Mouse (Mus musculus): Measurements from ENCODE around the gene Ffar4. TPM values are rescaled to one million over a fixed set of nuclear protein-coding genes. Genes with fewer than 3 reads are reported as not detected.

The Ffar4 gene
- polyA plus RNA-seq, 1 experiment = not detected

DNA sequence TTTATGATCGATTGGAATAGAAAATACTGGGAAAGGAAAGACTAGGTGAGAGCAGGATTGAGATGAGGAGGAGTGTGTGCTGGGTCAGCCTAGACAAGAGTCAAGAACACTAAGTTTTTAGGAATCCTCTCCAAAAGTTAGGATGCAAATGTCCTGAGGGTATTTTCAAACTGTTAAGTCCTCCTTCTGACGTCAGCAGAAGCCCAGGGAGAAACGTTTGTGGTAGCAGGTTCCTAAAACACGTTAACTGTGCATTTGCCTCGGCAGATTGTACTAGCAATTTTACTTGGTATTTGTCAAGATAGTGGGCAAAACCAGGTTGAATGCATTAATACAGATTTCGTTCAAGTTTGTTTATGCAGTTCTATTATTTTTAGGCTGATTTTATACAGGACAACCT is 41.1 kb upstream of the Ffar4 start:
- Histone ChIP-seq H3K36me3 (ENCODE audit: control insufficient read depth, insufficient read depth) (peaks cover 17% of the 10 kb centered on the region), H3K27me3 (ENCODE audit: control insufficient read depth, insufficient read depth, insufficient read length) (no peaks in the 10 kb centered on the region), H3K79me2 (ENCODE audit: control insufficient read depth, insufficient read depth) (peaks cover 14% of the 10 kb centered on the region), H3K4me2 (ENCODE audit: low read depth) (peak overlapping the region; percentile 77), H3ac (ENCODE audit: control insufficient read depth, insufficient read length) (no peak overlapping the region), H3K4me3 (peak overlapping the region; percentile 66)
- TF ChIP-seq POLR2A (IDR thresholded peaks at IDR 0.05; ENCODE audit: insufficient read length, low read depth) = no peak
- no peak for TF ChIP-seq MYOD1 (IDR thresholded peaks at IDR 0.05; ENCODE audit: control insufficient read depth in 1 of 3, insufficient read length in 2 of 3, low read depth in 2 of 3)
- TF ChIP-seq REST (IDR thresholded peaks at IDR 0.05; ENCODE audit: insufficient read depth, insufficient read length) = no peak
- TF ChIP-seq E2F4 (IDR thresholded peaks at IDR 0.05; ENCODE audit: insufficient read depth) = no peak
- TF ChIP-seq USF1 (IDR thresholded peaks at IDR 0.05; ENCODE audit: low read depth) = no peak
- no peak for TF ChIP-seq TCF3 (IDR thresholded peaks at IDR 0.05; ENCODE audit: insufficient read length, low read depth)
- no peak for TF ChIP-seq SRF (IDR thresholded peaks at IDR 0.05; ENCODE audit: control insufficient read depth, insufficient read length, low read depth)
- no peak for TF ChIP-seq MAX (IDR thresholded peaks at IDR 0.05; ENCODE audit: low read depth)
- TF ChIP-seq CEBPB (IDR thresholded peaks at IDR 0.05; ENCODE audit: insufficient read depth, poor library complexity, severe bottlenecking) = no peak

DNA sequence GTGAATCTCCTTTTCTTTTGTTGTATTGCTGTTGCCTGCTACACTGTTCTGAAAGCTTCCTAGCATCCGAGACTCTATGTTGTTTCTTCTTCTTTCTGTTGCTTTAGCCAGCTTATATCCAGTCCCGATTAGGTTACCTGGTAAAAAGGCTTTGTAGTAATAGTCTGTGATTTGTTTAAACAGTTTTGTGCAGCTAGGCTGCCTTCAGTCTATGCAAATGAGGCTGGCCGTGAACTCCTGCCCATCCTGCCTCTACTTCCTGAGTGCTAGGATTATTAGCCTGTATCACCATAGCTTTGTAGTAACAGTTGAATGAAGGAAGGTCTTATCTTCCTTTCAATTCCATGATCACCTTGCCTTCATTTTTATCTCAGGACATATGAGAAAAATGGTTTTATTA is 40.6 kb upstream of the Ffar4 start:
- TF ChIP-seq REST (IDR thresholded peaks at IDR 0.05; ENCODE audit: insufficient read depth, insufficient read length) (no peak), SRF (IDR thresholded peaks at IDR 0.05; ENCODE audit: control insufficient read depth, insufficient read length, low read depth) (no peak), USF1 (IDR thresholded peaks at IDR 0.05; ENCODE audit: low read depth) (no peak), TCF3 (IDR thresholded peaks at IDR 0.05; ENCODE audit: insufficient read length, low read depth) (no peak), POLR2A (IDR thresholded peaks at IDR 0.05; ENCODE audit: insufficient read length, low read depth) (no peak), MAX (IDR thresholded peaks at IDR 0.05; ENCODE audit: low read depth) (no peak), E2F4 (IDR thresholded peaks at IDR 0.05; ENCODE audit: insufficient read depth) (no peak), CEBPB (IDR thresholded peaks at IDR 0.05; ENCODE audit: insufficient read depth, poor library complexity, severe bottlenecking) (no peak), MYOG (IDR thresholded peaks at IDR 0.05; ENCODE audit: control insufficient read depth in 1 of 3, insufficient read depth in 1 of 3, insufficient read length in 2 of 3, low read depth in 2 of 3) (no peak), MYOD1 (IDR thresholded peaks at IDR 0.05; ENCODE audit: control insufficient read depth in 1 of 3, insufficient read length in 2 of 3, low read depth in 2 of 3) (no peak), POLR2AphosphoS2 (IDR thresholded peaks at IDR 0.05; ENCODE audit: insufficient read length, low read depth) (no peak)
- H3K36me3 ChIP-seq (ENCODE audit: control insufficient read depth, insufficient read depth) = peaks cover 17% of the 10 kb centered on the region
- H3K4me2 ChIP-seq (ENCODE audit: low read depth) = peak overlapping the region; percentile 77
- no peaks in the 10 kb centered on the region for H3K27me3 ChIP-seq (ENCODE audit: control insufficient read depth, insufficient read depth, insufficient read length)
- H3K79me2 ChIP-seq (ENCODE audit: control insufficient read depth, insufficient read depth) = peaks cover 14% of the 10 kb centered on the region
- peak overlapping the region; percentile 66 for H3K4me3 ChIP-seq
- H3ac ChIP-seq (ENCODE audit: control insufficient read depth, insufficient read length) = no peak overlapping the region

DNA sequence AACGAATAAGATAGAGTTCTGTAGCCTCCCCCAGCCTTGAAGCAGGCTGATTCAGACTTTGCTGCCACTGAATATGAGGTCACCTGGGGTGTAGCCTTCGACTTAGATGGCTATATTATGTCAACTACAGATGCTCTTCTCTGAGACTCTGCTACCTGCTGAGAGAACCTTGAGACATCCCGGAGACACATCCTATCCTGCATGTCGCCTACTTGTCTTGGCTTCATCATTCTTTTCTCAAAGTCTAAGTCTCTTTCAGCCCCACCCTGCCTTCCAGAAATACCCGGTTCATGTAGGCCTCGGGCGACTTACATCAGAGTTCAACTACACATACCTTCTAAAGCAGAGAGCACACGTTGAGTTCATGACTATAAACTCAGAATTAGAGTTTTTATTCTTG is 39.9 kb upstream of the Ffar4 start:
- Histone ChIP-seq H3K4me2 (ENCODE audit: low read depth) (peak overlapping the region; percentile 77), H3K36me3 (ENCODE audit: control insufficient read depth, insufficient read depth) (peaks cover 18% of the 10 kb centered on the region), H3K27me3 (ENCODE audit: control insufficient read depth, insufficient read depth, insufficient read length) (no peaks in the 10 kb centered on the region)

DNA sequence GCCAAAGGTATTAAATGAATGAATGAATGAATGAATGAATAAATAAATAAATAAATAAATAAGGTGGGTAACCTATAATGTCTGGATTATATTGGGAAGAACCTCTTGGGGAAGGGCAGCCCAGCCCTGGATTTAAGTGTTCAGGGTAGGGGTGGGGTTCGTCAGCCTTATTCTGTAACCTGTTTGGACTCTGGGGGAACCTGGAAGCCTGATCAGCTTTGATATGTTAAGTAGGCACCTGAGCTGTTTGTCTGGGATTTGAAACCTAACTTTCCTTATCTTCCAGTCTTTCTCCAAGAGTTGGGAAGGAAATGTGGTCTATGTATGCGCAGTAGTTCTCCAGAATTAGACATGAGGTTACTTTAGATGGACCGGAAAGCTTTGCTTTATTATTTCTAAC is 33.7 kb upstream of the Ffar4 start:
- no peak for TF ChIP-seq E2F4 (IDR thresholded peaks at IDR 0.05; ENCODE audit: insufficient read depth)
- Histone ChIP-seq H3K27me3 (ENCODE audit: control insufficient read depth, insufficient read depth, insufficient read length) (no peaks in the 10 kb centered on the region), H3ac (ENCODE audit: control insufficient read depth, insufficient read length) (no peak overlapping the region), H3K4me2 (ENCODE audit: low read depth) (no peak overlapping the region), H3K4me3 (no peak overlapping the region), H3K79me2 (ENCODE audit: control insufficient read depth, insufficient read depth) (no peaks in the 10 kb centered on the region), H3K36me3 (ENCODE audit: control insufficient read depth, insufficient read depth) (peaks cover 30% of the 10 kb centered on the region)

More for the DNA sequence above, 39.9 kb upstream of the Ffar4 start:
- TF ChIP-seq USF1 (IDR thresholded peaks at IDR 0.05; ENCODE audit: low read depth) = no peak
- no peak for TF ChIP-seq MYOG (IDR thresholded peaks at IDR 0.05; ENCODE audit: control insufficient read depth in 1 of 3, insufficient read depth in 1 of 3, insufficient read length in 2 of 3, low read depth in 2 of 3)
- TF ChIP-seq REST (IDR thresholded peaks at IDR 0.05; ENCODE audit: insufficient read depth, insufficient read length) = no peak
- no peak for TF ChIP-seq TCF12 (IDR thresholded peaks at IDR 0.05; ENCODE audit: insufficient read depth, poor library complexity, severe bottlenecking)
- TF ChIP-seq POLR2A (IDR thresholded peaks at IDR 0.05; ENCODE audit: insufficient read length, low read depth) = no peak
- TF ChIP-seq CEBPB (IDR thresholded peaks at IDR 0.05; ENCODE audit: insufficient read depth, poor library complexity, severe bottlenecking) = no peak
- no peak for TF ChIP-seq MYOD1 (IDR thresholded peaks at IDR 0.05; ENCODE audit: control insufficient read depth in 1 of 3, insufficient read length in 2 of 3, low read depth in 2 of 3)
- TF ChIP-seq MAX (IDR thresholded peaks at IDR 0.05; ENCODE audit: low read depth) = no peak
- TF ChIP-seq POLR2AphosphoS2 (IDR thresholded peaks at IDR 0.05; ENCODE audit: insufficient read length, low read depth) = no peak
- no peak for TF ChIP-seq SRF (IDR thresholded peaks at IDR 0.05; ENCODE audit: control insufficient read depth, insufficient read length, low read depth)
- no peak for TF ChIP-seq E2F4 (IDR thresholded peaks at IDR 0.05; ENCODE audit: insufficient read depth)
- TF ChIP-seq TCF3 (IDR thresholded peaks at IDR 0.05; ENCODE audit: insufficient read length, low read depth) = no peak
- Histone ChIP-seq H3ac (ENCODE audit: control insufficient read depth, insufficient read length) (no peak overlapping the region), H3K79me2 (ENCODE audit: control insufficient read depth, insufficient read depth) (peaks cover 14% of the 10 kb centered on the region), H3K4me3 (no peak overlapping the region)

DNA sequence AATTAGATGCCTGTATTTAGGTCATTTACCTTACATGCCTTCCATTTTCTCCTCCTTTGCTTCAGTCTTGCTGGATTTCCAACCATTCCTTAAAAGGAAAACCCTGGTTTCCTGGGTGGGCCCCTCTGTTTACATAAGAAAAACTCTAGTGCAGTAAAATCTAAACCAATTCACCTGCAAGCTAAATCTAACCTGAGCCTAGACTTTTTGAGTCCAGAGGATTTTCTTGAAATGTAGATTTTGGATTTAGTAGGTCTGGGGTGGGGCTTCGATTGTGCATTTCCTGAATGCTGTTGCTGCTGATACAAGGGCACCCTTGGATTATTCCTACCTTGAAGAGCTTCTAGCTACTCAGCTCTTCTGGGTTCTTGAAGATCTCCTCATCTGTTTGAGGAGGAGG is 32.8 kb upstream of the Ffar4 start:
- H3K4me3 ChIP-seq = no peak overlapping the region
- TF ChIP-seq CEBPB (IDR thresholded peaks at IDR 0.05; ENCODE audit: insufficient read depth, poor library complexity, severe bottlenecking) (no peak), POLR2A (IDR thresholded peaks at IDR 0.05; ENCODE audit: insufficient read length, low read depth) (no peak), TCF12 (IDR thresholded peaks at IDR 0.05; ENCODE audit: insufficient read depth, poor library complexity, severe bottlenecking) (no peak), MYOD1 (IDR thresholded peaks at IDR 0.05; ENCODE audit: control insufficient read depth in 1 of 3, insufficient read length in 2 of 3, low read depth in 2 of 3) (no peak), REST (IDR thresholded peaks at IDR 0.05; ENCODE audit: insufficient read depth, insufficient read length) (no peak), SRF (IDR thresholded peaks at IDR 0.05; ENCODE audit: control insufficient read depth, insufficient read length, low read depth) (no peak), POLR2AphosphoS2 (IDR thresholded peaks at IDR 0.05; ENCODE audit: insufficient read length, low read depth) (no peak), MYOG (IDR thresholded peaks at IDR 0.05; ENCODE audit: control insufficient read depth in 1 of 3, insufficient read depth in 1 of 3, insufficient read length in 2 of 3, low read depth in 2 of 3) (no peak), TCF3 (IDR thresholded peaks at IDR 0.05; ENCODE audit: insufficient read length, low read depth) (no peak), E2F4 (IDR thresholded peaks at IDR 0.05; ENCODE audit: insufficient read depth) (no peak), USF1 (IDR thresholded peaks at IDR 0.05; ENCODE audit: low read depth) (no peak), MAX (IDR thresholded peaks at IDR 0.05; ENCODE audit: low read depth) (no peak)
- no peaks in the 10 kb centered on the region for H3K79me2 ChIP-seq (ENCODE audit: control insufficient read depth, insufficient read depth)
- H3ac ChIP-seq (ENCODE audit: control insufficient read depth, insufficient read length) = no peak overlapping the region
- H3K36me3 ChIP-seq (ENCODE audit: control insufficient read depth, insufficient read depth) = peaks cover 27% of the 10 kb centered on the region
- no peak overlapping the region for H3K4me2 ChIP-seq (ENCODE audit: low read depth)
- H3K27me3 ChIP-seq (ENCODE audit: control insufficient read depth, insufficient read depth, insufficient read length) = no peaks in the 10 kb centered on the region
